Mouse (Mus musculus) C2C12 (cell line): ENCODE data around the gene Gdpd5. TPM values are rescaled to one million over a fixed set of nuclear protein-coding genes. Genes with fewer than 3 reads are reported as not detected.

Experiments
- H3K27me3 ChIP-seq: one replicate; pipeline ENCODE4 v1.6.1; 2011; ENCODE audit not compliant: control insufficient read depth, insufficient read depth, insufficient read length
- H3K36me3 ChIP-seq: one replicate; pipeline ENCODE4 v1.6.1; 2011; ENCODE audit not compliant: control insufficient read depth, insufficient read depth
- H3K4me3 ChIP-seq: one replicate; pipeline ENCODE4 v1.5.1; 2011; ENCODE audit warnings: mild to moderate bottlenecking, control low read depth; ENCODE audit not compliant: poor library complexity, insufficient read depth, severe bottlenecking
- H3K79me2 ChIP-seq: one replicate; pipeline ENCODE4 v1.6.1; 2011; ENCODE audit not compliant: control insufficient read depth, insufficient read depth
- H3K79me3 ChIP-seq: one replicate; pipeline ENCODE4 v1.6.1; 2011; ENCODE audit warnings: low read depth, control low read depth
- H3ac ChIP-seq: one replicate; pipeline ENCODE3; 2011; ENCODE audit warnings: low read depth; ENCODE audit not compliant: control insufficient read depth, insufficient read length
- CEBPB ChIP-seq: IDR thresholded peaks from one replicate; pipeline ENCODE4 v1.6.1; 2011; ENCODE audit warnings: low read depth, mild to moderate bottlenecking, control low read depth, moderate library complexity
- CTCF ChIP-seq: IDR thresholded peaks from one replicate; pipeline ENCODE4 v1.5.1; 2011; ENCODE audit not compliant: control insufficient read depth, insufficient read depth, insufficient read length
- FOSL1 ChIP-seq: IDR thresholded peaks from one replicate; pipeline ENCODE4 v1.8.0; 2011; ENCODE audit warnings: mild to moderate bottlenecking, low read length; ENCODE audit not compliant: poor library complexity, insufficient read depth, severe bottlenecking
- MAX ChIP-seq: IDR thresholded peaks from one replicate; pipeline ENCODE4 v1.6.1; 2011; ENCODE audit warnings: mild to moderate bottlenecking, control low read depth
- MYOD1 ChIP-seq: IDR thresholded peaks from one replicate; pipeline ENCODE4 v1.6.1; 2011; ENCODE audit warnings: low read depth; ENCODE audit not compliant: control insufficient read depth, insufficient read length
- MYOG ChIP-seq: IDR thresholded peaks from one replicate; pipeline ENCODE4 v1.6.1; 2011; ENCODE audit not compliant: control insufficient read depth, insufficient read length; ENCODE audit errors: extremely low read depth
- USF1 ChIP-seq: IDR thresholded peaks from one replicate; pipeline ENCODE4 v1.6.1; 2011; ENCODE audit warnings: low read depth, mild to moderate bottlenecking, control low read depth, moderate library complexity
- polyA plus RNA-seq: library from polyadenylated mRNA; unstranded; fragments of >200 nt; fragmentation: generic; extraction: Trizol; gene quantifications from one replicate; pipeline ENCODE4 v1.2.1, GENCODE M21; 2012; ENCODE audit warnings: missing spikeins

Gene Gdpd5
- polyA plus RNA-seq, 1 experiment, result 3.6 TPM

DNA sequence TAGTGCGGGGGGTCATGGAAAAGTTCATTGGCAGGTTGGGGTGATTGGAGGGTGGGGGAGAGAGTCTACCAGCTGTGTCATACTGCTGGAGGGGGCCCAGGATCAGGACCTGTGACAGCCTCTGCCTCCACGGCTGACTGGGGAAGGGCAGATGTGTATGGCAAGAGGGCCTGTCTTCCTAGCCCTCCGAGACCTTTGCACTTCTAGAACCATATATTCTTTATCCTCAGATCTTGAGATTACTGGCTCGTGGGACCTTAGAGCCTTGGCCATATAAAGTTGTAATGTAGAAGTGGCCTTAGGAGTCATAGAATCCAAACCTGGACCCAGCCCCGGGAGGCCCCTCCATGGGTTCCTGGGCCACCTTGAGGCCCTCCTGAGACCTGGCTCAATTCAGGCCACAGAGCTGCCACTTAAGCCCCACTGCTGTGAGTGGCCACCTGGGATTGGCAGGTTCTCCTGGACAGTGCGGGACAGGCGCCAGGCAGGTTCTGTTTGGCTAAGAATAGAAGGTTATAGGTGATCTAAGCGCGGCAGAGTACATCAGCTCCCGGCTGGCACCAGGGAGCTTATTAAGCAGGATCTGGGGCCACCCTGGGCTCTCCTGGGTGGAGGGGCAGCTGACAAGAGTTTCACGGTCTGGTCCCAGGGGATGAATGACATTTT lies 15.9 kb downstream of the Gdpd5 start:
- no peaks in the 10 kb centered on the region for H3K79me2 ChIP-seq
- no peaks in the 10 kb centered on the region for H3K36me3 ChIP-seq
- TF ChIP-seq MYOG (no peak), USF1 (no peak), CEBPB (no peak), MYOD1 (no peak), MAX (no peak), FOSL1 (no peak), CTCF (no peak)
- H3ac ChIP-seq, result no peak overlapping the region
- H3K4me3 ChIP-seq, result no peak overlapping the region
- H3K79me3 ChIP-seq, result peaks cover 1% of the 10 kb centered on the region
- no peaks in the 10 kb centered on the region for H3K27me3 ChIP-seq

DNA sequence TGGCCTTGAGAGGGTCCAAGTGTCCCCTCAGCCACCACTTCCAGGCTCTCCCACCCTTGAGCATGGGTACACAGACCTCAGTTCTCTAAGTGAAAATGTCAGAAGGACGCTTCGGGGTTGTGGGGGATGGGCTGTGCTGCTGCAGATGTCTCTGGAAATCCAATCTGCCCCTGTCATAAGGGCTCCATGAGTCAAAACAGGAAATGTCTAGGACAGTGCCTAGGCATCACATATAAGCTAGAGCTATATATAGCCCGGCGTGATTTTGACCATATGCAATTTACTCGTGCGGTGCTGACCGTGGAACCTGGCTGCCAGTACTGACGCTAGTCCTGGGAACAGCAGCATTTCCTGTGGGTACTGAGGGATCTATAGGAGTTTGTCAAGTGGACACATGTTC lies 20.2 kb downstream of the Gdpd5 start:
- H3K4me3 ChIP-seq, result no peak overlapping the region
- TF ChIP-seq CEBPB (no peak), MYOD1 (no peak), MYOG (no peak), CTCF (no peak), MAX (no peak), FOSL1 (no peak)
- H3ac ChIP-seq, result no peak overlapping the region
- H3K27me3 ChIP-seq, result no peaks in the 10 kb centered on the region
- no peaks in the 10 kb centered on the region for H3K79me2 ChIP-seq
- peaks cover 1% of the 10 kb centered on the region for H3K79me3 ChIP-seq
- H3K36me3 ChIP-seq, result no peaks in the 10 kb centered on the region

DNA sequence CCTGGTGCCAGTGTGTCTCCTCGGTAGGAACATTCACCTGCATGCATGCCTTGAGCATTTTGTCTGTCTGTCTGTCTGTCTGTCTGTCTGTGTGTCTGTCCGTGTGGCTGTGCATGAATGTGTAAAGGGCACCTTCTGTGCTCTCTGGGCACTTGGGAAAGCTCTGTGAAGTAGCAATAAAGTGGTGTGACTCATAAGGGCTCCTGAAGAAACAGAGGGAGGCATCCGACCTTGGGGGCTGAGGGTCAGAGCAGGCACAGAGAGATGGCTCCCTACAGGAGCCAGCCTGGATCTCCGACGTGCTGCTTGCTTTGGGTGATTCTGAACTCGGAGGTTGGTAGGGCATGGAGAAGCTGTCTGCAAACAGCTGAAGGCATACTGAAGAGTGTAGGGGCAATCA lies 21.3 kb downstream of the Gdpd5 start:
- Histone ChIP-seq H3K79me2 (no peaks in the 10 kb centered on the region), H3K79me3 (peaks cover 1% of the 10 kb centered on the region), H3K4me3 (no peak overlapping the region), H3ac (no peak overlapping the region), H3K36me3 (no peaks in the 10 kb centered on the region), H3K27me3 (no peaks in the 10 kb centered on the region)
- no peak for TF ChIP-seq FOSL1
- TF ChIP-seq CTCF, result no peak
- TF ChIP-seq CEBPB, result no peak
- no peak for TF ChIP-seq MYOG
- no peak for TF ChIP-seq MYOD1
- no peak for TF ChIP-seq USF1
- TF ChIP-seq MAX, result no peak

DNA sequence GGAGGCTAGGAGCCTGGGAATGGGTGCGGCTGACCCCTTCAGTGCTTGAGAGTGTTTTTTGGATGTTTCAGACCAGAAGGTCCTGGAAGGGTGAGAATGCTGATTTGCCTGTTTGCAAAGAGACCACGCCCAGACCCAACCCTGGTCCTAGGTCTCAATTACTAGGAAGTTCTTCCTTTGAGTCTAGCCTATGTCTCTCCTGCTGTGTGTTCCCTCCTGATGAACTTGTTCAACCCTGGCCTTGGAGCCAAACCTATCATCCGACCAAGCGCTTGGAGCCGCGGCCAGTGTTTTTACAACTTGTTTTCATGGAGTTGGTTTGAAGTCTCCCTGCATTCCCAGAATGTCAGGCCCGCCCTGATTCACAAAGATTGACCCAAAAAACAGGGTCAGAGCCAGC lies 22.0 kb downstream of the Gdpd5 start:
- Histone ChIP-seq H3K79me3 (peaks cover 1% of the 10 kb centered on the region), H3K36me3 (no peaks in the 10 kb centered on the region), H3K79me2 (no peaks in the 10 kb centered on the region), H3K4me3 (no peak overlapping the region), H3ac (no peak overlapping the region), H3K27me3 (no peaks in the 10 kb centered on the region)
- TF ChIP-seq MYOG, result no peak
- TF ChIP-seq MAX, result no peak
- TF ChIP-seq FOSL1, result no peak
- TF ChIP-seq CTCF, result no peak
- no peak for TF ChIP-seq MYOD1
- TF ChIP-seq CEBPB, result no peak
- TF ChIP-seq USF1, result no peak

DNA sequence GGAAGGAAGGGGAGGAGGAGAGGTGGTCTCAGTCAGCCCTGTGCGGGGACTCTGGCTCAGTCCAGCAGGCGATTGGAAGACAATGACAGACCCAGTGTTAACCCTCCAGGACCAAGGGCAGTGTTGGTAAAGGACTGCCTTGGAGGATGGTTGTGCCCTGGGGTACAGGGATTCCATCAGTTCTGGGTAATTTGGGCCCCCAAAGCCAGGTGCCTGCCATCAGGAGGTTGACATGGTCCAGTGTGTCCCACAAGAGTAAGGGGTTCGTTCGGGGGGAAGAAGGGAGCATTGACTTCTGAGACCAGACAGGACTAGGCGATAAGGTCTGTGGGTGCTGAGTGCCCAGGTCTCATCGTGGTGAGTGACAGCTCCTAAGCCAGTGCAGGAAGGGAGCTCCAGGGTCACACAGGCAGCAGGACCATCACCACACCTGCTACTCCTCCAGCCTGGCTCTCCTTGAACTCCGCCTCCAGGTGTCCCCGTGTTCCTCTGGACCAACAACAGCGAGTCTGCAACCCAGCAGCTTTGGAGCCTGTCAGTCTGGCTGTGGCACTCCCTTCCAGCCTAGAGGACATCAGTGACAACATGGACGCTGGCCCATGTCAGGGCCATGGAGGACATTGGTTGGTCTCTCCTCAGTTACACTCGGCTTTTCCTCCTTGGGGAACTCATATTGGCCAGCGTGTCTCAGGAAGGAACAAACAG lies 23.0 kb downstream of the Gdpd5 start:
- Histone ChIP-seq H3K4me3 (no peak overlapping the region), H3K79me3 (peaks cover 1% of the 10 kb centered on the region), H3K27me3 (no peaks in the 10 kb centered on the region), H3K79me2 (no peaks in the 10 kb centered on the region), H3K36me3 (no peaks in the 10 kb centered on the region), H3ac (no peak overlapping the region)
- TF ChIP-seq MYOG (no peak), FOSL1 (no peak), USF1 (no peak), MYOD1 (no peak), CTCF (no peak), MAX (no peak), CEBPB (no peak)
